Mouse (Mus musculus): ENCODE results near the gene Mgll. TPM values are rescaled to one million over a fixed set of nuclear protein-coding genes. Genes with fewer than 3 reads are reported as not detected.

Mgll gene
- total and polyA plus RNA-seq, 2 experiments = 81.3 to 158 TPM

DNA sequence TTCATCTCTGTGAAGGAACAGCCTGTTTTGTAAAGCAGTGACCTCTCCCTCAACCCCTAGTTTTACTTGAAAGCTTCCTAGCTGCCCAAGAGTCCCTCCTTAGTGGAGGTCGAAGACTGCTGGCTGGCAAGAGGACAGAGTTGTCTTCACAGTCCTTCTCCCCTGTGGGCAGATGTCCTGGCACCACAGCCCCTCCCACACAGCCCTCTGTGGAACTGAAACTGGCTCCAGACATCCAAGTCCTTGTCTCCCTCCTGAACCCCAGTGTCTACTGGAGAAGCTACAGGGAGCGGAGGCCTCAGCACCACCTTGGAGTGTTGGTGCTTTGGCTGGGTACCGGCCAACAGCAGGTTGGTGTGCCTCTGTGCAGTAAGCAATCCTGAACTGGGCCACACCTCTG, 91.3 kb downstream of the Mgll start:
- H3K79me2 ChIP-seq (ENCODE audit: control insufficient read depth, insufficient read depth, low read length) = no peaks in the 10 kb centered on the region
- TF ChIP-seq POLR2A (IDR thresholded peaks at IDR 0.05; ENCODE audit: extremely low read depth, insufficient read depth, low read length) = no peak
- no peaks in the 10 kb centered on the region for H3K4me1 ChIP-seq (ENCODE audit: control insufficient read depth, insufficient read depth, low read length)
- peaks cover 23% of the 10 kb centered on the region for H3K36me3 ChIP-seq (ENCODE audit: control insufficient read depth, insufficient read depth, low read length)
- no peak overlapping the region for H3K4me3 ChIP-seq (ENCODE audit: insufficient read depth, low read depth, low read length)
- 82% methylated on average over 3 of the region's 3 CpGs for WGBS
- no peak overlapping the region for H3K27ac ChIP-seq (replicated peaks; ENCODE audit: insufficient read depth, low read depth, low read length)
- no peak overlapping the region for H3K9ac ChIP-seq (ENCODE audit: low read depth, low read length)
- H3K27me3 ChIP-seq (ENCODE audit: control insufficient read depth, insufficient read depth, low read length) = no peaks in the 10 kb centered on the region
- DNase-seq (ENCODE audit: extremely low read depth, low read depth, low spot score) = no peak

DNA sequence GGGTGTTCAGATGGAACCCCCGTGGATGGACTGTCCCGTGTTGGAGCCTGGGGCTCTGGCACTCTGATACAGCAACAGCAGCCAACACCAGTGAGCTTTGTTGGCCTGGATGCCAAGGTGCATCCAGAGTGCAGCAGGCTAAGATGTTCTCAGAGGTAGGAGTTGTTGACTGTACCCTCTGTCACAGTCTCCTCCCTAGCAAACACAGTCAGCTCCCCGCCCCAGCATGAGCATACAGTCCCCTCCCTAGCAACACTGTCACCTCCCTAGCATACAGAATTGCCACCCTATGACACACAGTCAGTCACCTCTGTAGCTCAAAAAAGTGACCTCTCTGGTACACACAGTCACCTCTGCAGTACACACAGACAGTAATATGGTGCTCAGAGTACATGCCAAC, 92.7 kb downstream of the Mgll start:
- H3K27me3 ChIP-seq (ENCODE audit: control insufficient read depth, insufficient read depth, low read length) = no peaks in the 10 kb centered on the region
- peaks cover 4% of the 10 kb centered on the region; the same call in 1 of the 2 replicates for H3K4me1 ChIP-seq (ENCODE audit: control insufficient read depth, insufficient read depth, low read length)
- TF ChIP-seq CTCF (IDR thresholded peaks at IDR 0.05; ENCODE audit: low read depth, low read length) = no peak
- no peak for TF ChIP-seq POLR2A (IDR thresholded peaks at IDR 0.05; ENCODE audit: extremely low read depth, insufficient read depth, low read length)
- WGBS = 70% methylated on average over 3 of the region's 3 CpGs
- H3K9ac ChIP-seq (ENCODE audit: low read depth, low read length) = no peak overlapping the region
- peaks cover 22% of the 10 kb centered on the region for H3K36me3 ChIP-seq (ENCODE audit: control insufficient read depth, insufficient read depth, low read length)
- H3K27ac ChIP-seq (replicated peaks; ENCODE audit: insufficient read depth, low read depth, low read length) = no peak overlapping the region
- DNase-seq (ENCODE audit: extremely low read depth, low read depth, low spot score) = no peak
- H3K79me2 ChIP-seq (ENCODE audit: control insufficient read depth, insufficient read depth, low read length) = no peaks in the 10 kb centered on the region
- H3K4me3 ChIP-seq (ENCODE audit: insufficient read depth, low read depth, low read length) = no peak overlapping the region

- Histone ChIP-seq H3K27me3 (ENCODE audit: control insufficient read depth, insufficient read depth, low read length) (no peaks in the 10 kb centered on the region), H3K36me3 (ENCODE audit: control insufficient read depth, insufficient read depth, low read length) (peaks cover 28% of the 10 kb centered on the region), H3K79me2 (ENCODE audit: control insufficient read depth, insufficient read depth, low read length) (no peaks in the 10 kb centered on the region), H3K9ac (ENCODE audit: low read depth, low read length) (no peak overlapping the region), H3K4me1 (ENCODE audit: control insufficient read depth, insufficient read depth, low read length) (peaks cover 4% of the 10 kb centered on the region; the same call in 1 of the 2 replicates), H3K4me3 (ENCODE audit: insufficient read depth, low read depth, low read length) (no peak overlapping the region), H3K27ac (replicated peaks; ENCODE audit: insufficient read depth, low read depth, low read length) (peak overlapping the region; percentile 24; the same call in 1 of the 2 replicates)
- 61% methylated on average over 3 of the region's 3 CpGs for WGBS
- TF ChIP-seq CTCF (IDR thresholded peaks at IDR 0.05; ENCODE audit: low read depth, low read length) = no peak
- TF ChIP-seq POLR2A (IDR thresholded peaks at IDR 0.05; ENCODE audit: extremely low read depth, insufficient read depth, low read length) = no peak
- DNase-seq (ENCODE audit: extremely low read depth, low read depth, low spot score) = peak; percentile 31
Observed at GRCm38 (mm10) chr6:88820853-88821252, 96.6 kb downstream of the Mgll start.

GRCm38 (mm10) chr6:88821294-88821693, 97.1 kb downstream of the Mgll start:
- 94% methylated on average over 6 of the region's 6 CpGs for WGBS
- Histone ChIP-seq H3K4me1 (ENCODE audit: control insufficient read depth, insufficient read depth, low read length) (peaks cover 4% of the 10 kb centered on the region; the same call in 1 of the 2 replicates), H3K9ac (ENCODE audit: low read depth, low read length) (no peak overlapping the region), H3K36me3 (ENCODE audit: control insufficient read depth, insufficient read depth, low read length) (peaks cover 30% of the 10 kb centered on the region), H3K4me3 (ENCODE audit: insufficient read depth, low read depth, low read length) (no peak overlapping the region), H3K27ac (replicated peaks; ENCODE audit: insufficient read depth, low read depth, low read length) (no peak overlapping the region; the same call in 1 of the 2 replicates), H3K79me2 (ENCODE audit: control insufficient read depth, insufficient read depth, low read length) (no peaks in the 10 kb centered on the region), H3K27me3 (ENCODE audit: control insufficient read depth, insufficient read depth, low read length) (no peaks in the 10 kb centered on the region)
- no peak for TF ChIP-seq CTCF (IDR thresholded peaks at IDR 0.05; ENCODE audit: low read depth, low read length)
- TF ChIP-seq POLR2A (IDR thresholded peaks at IDR 0.05; ENCODE audit: extremely low read depth, insufficient read depth, low read length) = no peak
- DNase-seq (ENCODE audit: extremely low read depth, low read depth, low spot score) = no peak

GRCm38 (mm10) chr6:88821901-88822300, 97.7 kb downstream of the Mgll start:
- TF ChIP-seq POLR2A (IDR thresholded peaks at IDR 0.05; ENCODE audit: extremely low read depth, insufficient read depth, low read length) = no peak
- TF ChIP-seq CTCF (IDR thresholded peaks at IDR 0.05; ENCODE audit: low read depth, low read length) = no peak
- peak; percentile 30 for DNase-seq (ENCODE audit: extremely low read depth, low read depth, low spot score)
- 45% methylated on average over 11 of the region's 11 CpGs for WGBS
- Histone ChIP-seq H3K79me2 (ENCODE audit: control insufficient read depth, insufficient read depth, low read length) (no peaks in the 10 kb centered on the region), H3K4me1 (ENCODE audit: control insufficient read depth, insufficient read depth, low read length) (peaks cover 4% of the 10 kb centered on the region; the same call in 1 of the 2 replicates), H3K4me3 (ENCODE audit: insufficient read depth, low read depth, low read length) (no peak overlapping the region), H3K27me3 (ENCODE audit: control insufficient read depth, insufficient read depth, low read length) (no peaks in the 10 kb centered on the region), H3K27ac (replicated peaks; ENCODE audit: insufficient read depth, low read depth, low read length) (no peak overlapping the region), H3K36me3 (ENCODE audit: control insufficient read depth, insufficient read depth, low read length) (peaks cover 32% of the 10 kb centered on the region), H3K9ac (ENCODE audit: low read depth, low read length) (no peak overlapping the region)

- 92% methylated on average over 7 of the region's 7 CpGs for WGBS
- Histone ChIP-seq H3K9ac (ENCODE audit: low read depth, low read length) (no peak overlapping the region), H3K4me1 (ENCODE audit: control insufficient read depth, insufficient read depth, low read length) (peaks cover 4% of the 10 kb centered on the region; the same call in 1 of the 2 replicates), H3K4me3 (ENCODE audit: insufficient read depth, low read depth, low read length) (no peak overlapping the region), H3K36me3 (ENCODE audit: control insufficient read depth, insufficient read depth, low read length) (peaks cover 24% of the 10 kb centered on the region), H3K27ac (replicated peaks; ENCODE audit: insufficient read depth, low read depth, low read length) (no peak overlapping the region), H3K27me3 (ENCODE audit: control insufficient read depth, insufficient read depth, low read length) (no peaks in the 10 kb centered on the region), H3K79me2 (ENCODE audit: control insufficient read depth, insufficient read depth, low read length) (no peaks in the 10 kb centered on the region)
- no peak for DNase-seq (ENCODE audit: extremely low read depth, low read depth, low spot score)
- TF ChIP-seq POLR2A (IDR thresholded peaks at IDR 0.05; ENCODE audit: extremely low read depth, insufficient read depth, low read length) (no peak), CTCF (IDR thresholded peaks at IDR 0.05; ENCODE audit: low read depth, low read length) (no peak)
Observed at GRCm38 (mm10) chr6:88824183-88824582, 100.0 kb downstream of the Mgll start.
